Mouse (Mus musculus): ENCODE measurements around the gene Bcas3.

Bcas3 gene

DNA sequence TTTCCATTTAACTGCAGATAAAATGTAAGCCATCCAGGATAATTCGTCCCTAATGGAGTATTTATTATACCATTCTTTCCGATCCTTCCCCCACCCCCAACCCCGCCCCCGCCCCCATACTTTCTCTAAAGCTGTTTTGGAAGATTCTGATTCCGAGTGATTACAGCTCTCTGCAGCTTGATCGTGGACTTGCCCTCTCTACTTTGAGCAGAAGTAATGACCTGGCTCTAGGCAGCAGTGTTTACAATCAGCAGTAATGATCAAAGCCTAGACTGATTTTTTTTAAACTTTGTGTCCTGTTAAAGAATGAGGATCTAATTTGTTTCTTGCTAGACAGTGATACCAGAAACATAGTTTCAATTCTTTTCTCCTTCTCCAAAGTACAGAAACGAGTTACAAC is 314.2 kb downstream of the Bcas3 start:
- DNase-seq (ENCODE audit: low read depth, low spot score) = no peak

GRCm38 (mm10) chr11:85667741-85668140 is 314.8 kb downstream of the Bcas3 start:
- DNase-seq (ENCODE audit: low read depth, low spot score) = no peak

GRCm38 (mm10) chr11:85672881-85673475 is 320.0 kb downstream of the Bcas3 start:
- no peak for DNase-seq (ENCODE audit: low read depth, low spot score)

- DNase-seq (ENCODE audit: low read depth, low spot score) = no peak
These were observed 322.3 kb downstream of the Bcas3 start for GRCm38 (mm10) chr11:85675244-85675643.

DNA sequence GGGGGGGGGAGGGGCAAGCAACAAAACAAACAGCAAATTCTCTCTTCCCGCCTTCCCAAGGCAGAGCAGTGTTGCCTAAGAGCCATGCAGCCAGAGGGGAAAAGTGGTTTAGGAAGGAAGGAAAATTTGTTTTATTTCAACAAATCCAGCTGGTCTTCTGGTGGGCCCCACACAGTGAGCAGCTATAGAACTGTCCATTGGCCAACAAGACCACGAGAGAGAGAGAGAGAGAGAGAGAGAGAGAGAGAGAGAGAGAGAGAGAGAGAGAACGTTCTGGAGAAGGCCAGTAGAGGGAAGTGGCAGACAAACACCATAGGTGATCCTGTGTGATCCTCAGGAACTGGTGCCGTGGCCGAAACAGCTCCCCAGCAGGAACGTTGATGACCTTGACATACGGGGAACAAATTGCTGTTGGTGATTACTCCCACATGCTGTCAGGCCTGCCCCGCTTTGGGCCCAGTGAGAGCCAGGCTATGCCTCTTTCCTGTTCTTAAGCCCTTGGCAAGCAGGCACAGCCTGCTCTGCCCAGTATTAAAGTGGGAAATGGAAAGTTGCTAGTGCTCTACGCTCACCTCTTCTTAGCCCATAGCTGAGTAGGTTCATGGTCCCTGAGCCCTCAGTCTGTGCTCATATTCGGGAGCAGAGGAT is 323.5 kb downstream of the Bcas3 start:
- DNase-seq (ENCODE audit: low read depth, low spot score) = no peak

- DNase-seq (ENCODE audit: low read depth, low spot score) = no peak
These were observed 325.7 kb downstream of the Bcas3 start for GRCm38 (mm10) chr11:85678666-85679065.

GRCm38 (mm10) chr11:85681580-85682419 is 328.8 kb downstream of the Bcas3 start:
- DNase-seq (ENCODE audit: low read depth, low spot score) = no peak

- no peak for DNase-seq (ENCODE audit: low read depth, low spot score)
These were observed 332.0 kb downstream of the Bcas3 start for GRCm38 (mm10) chr11:85684981-85685380.

DNA sequence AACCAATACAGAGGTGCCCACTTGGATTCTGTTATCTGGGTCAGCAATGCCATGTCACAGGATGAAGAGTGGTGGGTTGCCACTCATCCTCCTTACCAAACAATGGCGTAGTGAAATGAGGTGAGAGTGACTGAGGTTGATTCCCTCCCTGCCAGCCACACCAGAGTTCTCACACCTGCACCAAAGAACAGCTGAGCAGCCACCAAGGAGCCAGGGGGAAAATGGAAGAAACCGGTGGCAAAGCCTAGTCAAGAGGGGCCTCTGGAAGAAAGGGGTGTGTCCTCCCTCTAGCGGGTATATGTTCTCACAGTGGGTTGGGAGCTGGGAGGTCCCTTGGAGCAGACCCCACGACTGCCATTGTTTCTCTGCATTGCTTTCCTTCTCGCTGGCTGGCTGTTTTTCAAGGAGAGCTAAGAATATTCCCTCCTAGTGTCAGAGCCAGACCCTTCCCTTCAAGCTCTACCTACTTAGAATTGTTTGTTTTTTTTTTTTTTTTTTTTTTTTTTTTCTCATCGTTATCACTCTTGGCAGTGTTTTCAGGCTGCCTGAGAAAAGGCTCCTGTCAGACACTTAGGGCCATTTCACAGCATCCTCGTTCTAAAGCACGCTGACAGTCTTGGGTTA is 335.0 kb downstream of the Bcas3 start:
- DNase-seq (ENCODE audit: low read depth, low spot score) = no peak

DNA sequence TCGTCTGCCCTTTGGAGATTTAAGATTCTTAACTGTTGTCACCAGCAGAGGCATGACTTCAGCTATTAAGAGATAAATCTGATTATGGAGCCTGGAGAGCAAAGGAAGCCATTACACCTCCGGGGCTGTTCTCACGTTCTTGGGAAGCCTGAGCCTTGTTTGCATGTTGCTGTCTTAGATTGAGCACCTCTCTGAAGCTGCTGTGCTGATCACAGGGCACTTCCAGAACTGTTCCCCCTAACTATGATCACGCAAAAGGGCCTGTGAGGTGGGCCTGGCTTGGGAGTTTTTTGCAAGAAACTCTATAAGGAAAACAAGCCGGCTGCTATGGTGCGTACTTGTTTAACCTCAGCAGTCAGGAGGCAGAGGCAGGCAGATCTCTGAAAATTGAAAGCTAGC is 335.5 kb downstream of the Bcas3 start:
- no peak for DNase-seq (ENCODE audit: low read depth, low spot score)

- no peak for DNase-seq (ENCODE audit: low read depth, low spot score)
These were observed 336.3 kb downstream of the Bcas3 start for GRCm38 (mm10) chr11:85689226-85689625.

GRCm38 (mm10) chr11:85691285-85691684 is 338.3 kb downstream of the Bcas3 start:
- DNase-seq (ENCODE audit: low read depth, low spot score) = no peak

GRCm38 (mm10) chr11:85695614-85696263 is 342.8 kb downstream of the Bcas3 start:
- no peak for DNase-seq (ENCODE audit: low read depth, low spot score)

- no peak for DNase-seq (ENCODE audit: low read depth, low spot score)
These were observed 343.8 kb downstream of the Bcas3 start for GRCm38 (mm10) chr11:85696491-85697398.

DNA sequence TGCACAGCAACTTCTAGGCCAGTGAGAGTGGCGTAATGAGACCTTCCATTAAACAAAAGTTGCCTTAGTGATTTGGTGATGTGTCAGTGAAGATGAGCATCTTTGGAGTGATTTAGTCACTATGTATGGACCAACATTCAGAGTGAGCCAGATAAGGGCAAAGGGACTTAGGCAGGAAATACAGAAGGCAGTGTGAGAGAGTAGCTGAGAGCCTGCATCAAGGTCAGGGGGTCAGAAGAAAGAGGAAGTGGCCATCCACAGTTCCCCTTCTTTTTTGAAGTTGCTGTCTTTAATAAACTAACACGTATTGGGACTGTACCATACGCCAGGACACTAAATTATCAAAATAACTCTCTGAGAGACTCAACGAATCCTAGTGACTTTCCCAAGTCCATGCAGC is 344.5 kb downstream of the Bcas3 start:
- DNase-seq (ENCODE audit: low read depth, low spot score) = no peak

- DNase-seq (ENCODE audit: low read depth, low spot score) = no peak
These were observed 345.3 kb downstream of the Bcas3 start for GRCm38 (mm10) chr11:85698242-85698641.

DNA sequence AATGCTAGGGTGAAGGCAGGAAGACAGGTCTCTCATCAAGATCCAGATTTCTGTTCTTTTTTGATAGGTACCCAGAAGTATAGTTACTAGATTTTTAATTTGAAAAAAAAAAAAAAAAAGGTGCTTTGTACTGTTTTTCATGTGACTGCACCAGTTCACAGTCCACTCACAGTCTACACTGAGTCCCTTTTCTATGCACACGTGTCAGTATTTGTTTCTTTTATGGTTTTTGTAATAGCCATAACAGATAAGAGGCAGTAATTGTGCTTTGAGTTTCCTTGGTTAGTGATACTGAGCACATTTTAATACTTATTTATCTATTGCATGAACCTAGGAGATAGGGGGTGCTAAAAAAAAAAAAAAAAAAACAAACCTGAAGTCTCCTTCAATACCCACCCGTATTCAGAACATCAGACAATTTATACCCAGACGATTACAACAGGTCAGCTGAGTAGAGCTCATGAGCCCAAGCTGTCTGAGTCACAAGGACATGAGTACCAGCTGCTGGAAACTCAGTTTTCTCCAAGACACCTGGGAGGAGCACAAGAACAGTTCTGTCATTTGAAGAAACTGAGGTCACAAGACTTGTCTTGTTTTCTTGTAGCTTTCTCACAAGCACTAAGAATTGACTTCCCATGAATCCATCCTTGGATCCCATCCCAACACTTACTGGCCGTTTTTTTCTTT is 351.2 kb downstream of the Bcas3 start:
- no peak for DNase-seq (ENCODE audit: low read depth, low spot score)

GRCm38 (mm10) chr11:85706630-85707029 is 353.7 kb downstream of the Bcas3 start:
- DNase-seq (ENCODE audit: low read depth, low spot score) = peak; percentile 17

DNA sequence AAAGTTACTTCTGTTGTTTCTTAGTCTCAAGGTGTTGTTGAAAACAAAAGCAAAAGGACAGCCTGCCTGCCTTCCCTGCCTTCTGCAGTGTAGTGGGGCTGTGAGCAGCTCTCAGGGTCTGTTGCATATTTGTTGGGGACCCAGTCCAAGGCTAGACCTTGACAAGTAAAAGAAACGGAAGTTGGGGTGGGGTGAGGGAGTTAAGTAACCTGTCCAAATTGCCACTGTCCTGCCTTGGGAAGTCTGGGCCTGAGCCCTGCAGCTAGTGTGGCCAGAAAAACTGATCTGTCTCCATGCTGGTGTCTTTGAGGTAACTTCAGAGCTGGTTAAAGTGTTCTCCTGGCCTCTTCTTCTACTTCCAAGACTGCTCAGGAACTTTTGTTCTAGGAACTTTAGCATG is 354.5 kb downstream of the Bcas3 start:
- no peak for DNase-seq (ENCODE audit: low read depth, low spot score)

DNA sequence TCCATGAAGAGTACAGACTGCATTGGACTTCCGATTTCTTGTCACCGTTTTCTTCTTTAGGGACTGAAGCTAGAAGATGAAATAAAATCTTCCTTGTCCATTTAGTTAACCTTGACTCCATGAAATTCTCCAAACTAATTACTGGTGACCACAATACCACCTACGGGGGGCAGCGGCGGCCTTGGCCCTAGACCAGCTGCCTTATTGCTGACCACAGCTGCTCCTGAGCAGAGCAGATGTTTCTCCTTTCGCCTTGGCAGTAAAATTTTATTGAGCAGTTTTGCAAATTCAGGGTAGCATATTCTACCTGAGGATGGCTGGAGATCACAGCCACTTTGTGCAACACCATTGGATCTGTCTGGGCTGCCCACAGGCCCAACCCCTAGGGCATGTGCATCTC is 356.2 kb downstream of the Bcas3 start:
- DNase-seq (ENCODE audit: low read depth, low spot score) = no peak
